Mouse (Mus musculus): ENCODE data around the gene Slc4a4.

Gene Slc4a4

GRCm38 (mm10) chr5:88999793-89000192 is 113.2 kb downstream of the Slc4a4 start:
- DNase-seq (ENCODE audit: low spot score in 2 of 2) = no peak

GRCm38 (mm10) chr5:89000598-89000997 is 114.0 kb downstream of the Slc4a4 start:
- no peak for DNase-seq (ENCODE audit: low spot score in 2 of 2)

GRCm38 (mm10) chr5:89010116-89010515 is 123.5 kb downstream of the Slc4a4 start:
- DNase-seq (ENCODE audit: low spot score in 2 of 2) = no peak

GRCm38 (mm10) chr5:89012456-89012855 is 125.8 kb downstream of the Slc4a4 start:
- no peak for DNase-seq (ENCODE audit: low spot score in 2 of 2)

GRCm38 (mm10) chr5:89014782-89015181 is 128.2 kb downstream of the Slc4a4 start:
- no peak for DNase-seq (ENCODE audit: low spot score in 2 of 2)

GRCm38 (mm10) chr5:89015878-89016277 is 129.3 kb downstream of the Slc4a4 start:
- no peak for DNase-seq (ENCODE audit: low spot score in 2 of 2)

- DNase-seq (ENCODE audit: low spot score in 2 of 2) = no peak
Observed at GRCm38 (mm10) chr5:89018537-89018936, 131.9 kb downstream of the Slc4a4 start.

- no peak for DNase-seq (ENCODE audit: low spot score in 2 of 2)
Observed at GRCm38 (mm10) chr5:89024413-89024812, 137.8 kb downstream of the Slc4a4 start.

GRCm38 (mm10) chr5:89027518-89028085 is 141.0 kb downstream of the Slc4a4 start:
- no peak for DNase-seq (ENCODE audit: low spot score in 2 of 2)

- peak in 1 of 2 experiments; percentile 1 for DNase-seq (ENCODE audit: low spot score in 2 of 2)
Observed at GRCm38 (mm10) chr5:89032647-89033046, 146.0 kb downstream of the Slc4a4 start.

GRCm38 (mm10) chr5:89033256-89033655 is 146.6 kb downstream of the Slc4a4 start:
- no peak for DNase-seq (ENCODE audit: low spot score in 2 of 2)

- DNase-seq (ENCODE audit: low spot score in 2 of 2) = no peak
Observed at GRCm38 (mm10) chr5:89036147-89036546, 149.5 kb downstream of the Slc4a4 start.

- DNase-seq (ENCODE audit: low spot score in 2 of 2) = no peak
Observed at GRCm38 (mm10) chr5:89040814-89041213, 154.2 kb downstream of the Slc4a4 start.

- DNase-seq (ENCODE audit: low spot score in 2 of 2) = no peak
Observed at GRCm38 (mm10) chr5:89043846-89044245, 157.2 kb downstream of the Slc4a4 start.

- DNase-seq (ENCODE audit: low spot score in 2 of 2) = no peak
Observed at GRCm38 (mm10) chr5:89044801-89045200, 158.2 kb downstream of the Slc4a4 start.

- no peak for DNase-seq (ENCODE audit: low spot score in 2 of 2)
Observed at GRCm38 (mm10) chr5:89051577-89051976, 165.0 kb downstream of the Slc4a4 start.

GRCm38 (mm10) chr5:89052230-89052629 is 165.6 kb downstream of the Slc4a4 start:
- DNase-seq (ENCODE audit: low spot score in 2 of 2) = no peak

- DNase-seq (ENCODE audit: low spot score in 2 of 2) = no peak
Observed at GRCm38 (mm10) chr5:89055656-89056055, 169.0 kb downstream of the Slc4a4 start.

GRCm38 (mm10) chr5:89056370-89056769 is 169.8 kb downstream of the Slc4a4 start:
- DNase-seq (ENCODE audit: low spot score in 2 of 2) = no peak

- DNase-seq (ENCODE audit: low spot score in 2 of 2) = no peak
Observed at GRCm38 (mm10) chr5:89061097-89061496, 174.5 kb downstream of the Slc4a4 start.

- no peak for DNase-seq (ENCODE audit: low spot score in 2 of 2)
Observed at GRCm38 (mm10) chr5:89062286-89062685, 175.7 kb downstream of the Slc4a4 start.

GRCm38 (mm10) chr5:89067111-89067510 is 180.5 kb downstream of the Slc4a4 start:
- no peak for DNase-seq (ENCODE audit: low spot score in 2 of 2)

GRCm38 (mm10) chr5:89068072-89068471 is 181.5 kb downstream of the Slc4a4 start:
- DNase-seq (ENCODE audit: low spot score in 2 of 2) = no peak

- no peak for DNase-seq (ENCODE audit: low spot score in 2 of 2)
Observed at GRCm38 (mm10) chr5:89070051-89070450, 183.4 kb downstream of the Slc4a4 start.
